Mouse (Mus musculus): ENCODE data around the gene Cfap69.
"Not testable (repeated sequence)": the region's sequence is repeated elsewhere in the genome, so short reads cannot be mapped to it uniquely, and the experiment has no call there.

The Cfap69 gene

GRCm38 (mm10) chr5:5663655-5664370 lies at the start of gene Cfap69:
Gene Cfap69 (minus strand): TSS chr5:5664239.
- in situ Hi-C loops (cut with MboI; ENCODE audit: low sequenced_read_pairs): no loop called here

DNA sequence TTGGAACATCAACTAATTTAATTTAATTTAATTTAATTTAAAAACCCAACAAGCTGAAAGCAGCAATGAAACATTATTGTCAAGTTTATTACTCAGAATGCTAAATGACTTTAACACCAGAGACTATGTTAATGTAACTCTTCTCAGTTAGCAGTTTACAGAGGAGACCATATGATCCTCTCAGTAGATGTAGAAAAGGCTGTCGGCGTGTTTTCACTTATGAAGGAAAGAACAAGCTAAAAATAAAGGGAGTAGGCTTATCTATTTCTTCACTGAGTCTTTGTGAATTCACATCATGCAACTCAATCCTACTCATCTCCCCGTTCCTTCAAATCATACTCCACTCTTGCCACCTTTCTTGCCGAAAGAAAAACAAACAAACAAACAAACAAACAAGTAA lies 47.0 kb upstream of the Cfap69 start:
- in situ Hi-C loops (cut with MboI; ENCODE audit: low sequenced_read_pairs): no loop called here

- in situ Hi-C loops (cut with MboI; ENCODE audit: low sequenced_read_pairs): no loop called here
Observed at GRCm38 (mm10) chr5:5707341-5708278, 43.6 kb upstream of the Cfap69 start.

DNA sequence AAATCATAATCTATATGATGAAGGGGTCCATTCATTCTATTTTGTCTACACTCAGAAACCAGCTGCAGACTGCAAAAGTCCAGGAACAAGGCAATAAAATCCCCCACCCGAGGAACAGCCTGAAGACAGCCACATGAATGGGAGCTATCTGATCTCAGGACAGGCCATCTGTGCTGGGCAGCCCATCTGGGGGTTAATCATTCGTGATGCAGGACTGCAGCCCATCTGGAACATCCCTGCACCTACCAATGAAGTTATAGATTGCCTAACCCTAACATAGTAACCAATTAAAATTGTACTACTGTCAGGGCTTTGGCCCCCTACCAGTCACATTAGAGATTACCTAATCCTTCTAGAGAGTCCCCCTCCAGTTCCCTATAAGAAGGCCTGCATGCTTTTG lies 41.0 kb upstream of the Cfap69 start:
- in situ Hi-C loops (cut with MboI; ENCODE audit: low sequenced_read_pairs): no loop called here

GRCm38 (mm10) chr5:5700386-5700785 lies 36.3 kb upstream of the Cfap69 start:
- in situ Hi-C loops (cut with MboI; ENCODE audit: low sequenced_read_pairs): no loop called here

GRCm38 (mm10) chr5:5698830-5699229 lies 34.8 kb upstream of the Cfap69 start:
- in situ Hi-C loops (cut with MboI; ENCODE audit: low sequenced_read_pairs): no loop called here

GRCm38 (mm10) chr5:5695401-5695942 lies 31.4 kb upstream of the Cfap69 start:
- in situ Hi-C loops (cut with MboI; ENCODE audit: low sequenced_read_pairs): no loop called here

- in situ Hi-C loops (cut with MboI; ENCODE audit: low sequenced_read_pairs): no loop called here
Observed at GRCm38 (mm10) chr5:5693956-5694653, 30.1 kb upstream of the Cfap69 start, which contains the start of gene Steap2. Gene Steap2 (minus strand): TSS chr5:5694578.

DNA sequence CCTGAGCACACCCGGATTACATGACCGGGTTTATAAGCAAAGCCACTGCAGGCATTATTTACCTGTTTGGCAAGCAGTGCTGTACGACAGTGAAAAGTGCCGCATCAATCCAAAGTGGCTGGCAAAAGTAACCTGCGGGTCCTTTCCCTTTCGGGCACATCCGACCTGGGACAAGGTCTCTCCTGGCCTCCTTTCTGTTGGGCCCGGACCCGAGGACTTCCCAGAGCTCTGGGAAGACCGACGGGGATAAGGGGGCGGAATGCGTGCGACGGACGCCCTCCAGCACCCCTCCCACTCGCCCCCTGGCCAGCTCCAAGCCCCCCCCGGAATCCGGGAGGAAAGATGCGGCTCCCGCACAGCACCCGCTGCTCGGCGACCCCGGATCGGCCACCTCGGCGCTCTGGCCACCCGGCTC lies 29.5 kb upstream of the Cfap69 start:
- in situ Hi-C loops (cut with MboI; ENCODE audit: low sequenced_read_pairs): no loop called here

DNA sequence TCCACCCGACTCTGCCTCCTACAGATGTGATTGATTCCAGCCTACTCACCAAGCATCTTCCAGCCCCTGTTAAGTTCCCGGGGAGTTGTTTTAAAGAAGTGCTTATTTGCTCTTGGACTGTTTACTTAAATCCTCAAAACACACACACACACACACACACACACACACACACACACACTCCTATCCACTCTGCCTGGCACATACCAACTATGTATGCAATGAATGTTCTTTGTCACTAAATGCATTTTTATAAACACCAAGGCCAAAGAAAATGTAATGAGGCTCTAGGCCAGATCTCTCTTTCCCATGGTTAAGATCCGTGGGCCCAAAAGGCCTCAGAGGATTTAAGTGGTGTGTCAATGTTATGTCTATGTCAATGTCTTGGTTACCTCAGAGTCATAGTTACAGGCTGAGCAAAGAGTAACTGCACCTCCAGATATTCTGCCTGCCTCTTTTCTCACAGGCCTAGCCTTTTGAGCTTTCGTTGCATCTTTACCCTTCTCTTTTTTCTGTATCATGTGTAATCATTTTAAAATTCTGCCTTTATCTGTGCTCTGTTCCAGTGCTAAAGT lies 28.2 kb upstream of the Cfap69 start:
- in situ Hi-C loops (cut with MboI; ENCODE audit: low sequenced_read_pairs): no loop called here

DNA sequence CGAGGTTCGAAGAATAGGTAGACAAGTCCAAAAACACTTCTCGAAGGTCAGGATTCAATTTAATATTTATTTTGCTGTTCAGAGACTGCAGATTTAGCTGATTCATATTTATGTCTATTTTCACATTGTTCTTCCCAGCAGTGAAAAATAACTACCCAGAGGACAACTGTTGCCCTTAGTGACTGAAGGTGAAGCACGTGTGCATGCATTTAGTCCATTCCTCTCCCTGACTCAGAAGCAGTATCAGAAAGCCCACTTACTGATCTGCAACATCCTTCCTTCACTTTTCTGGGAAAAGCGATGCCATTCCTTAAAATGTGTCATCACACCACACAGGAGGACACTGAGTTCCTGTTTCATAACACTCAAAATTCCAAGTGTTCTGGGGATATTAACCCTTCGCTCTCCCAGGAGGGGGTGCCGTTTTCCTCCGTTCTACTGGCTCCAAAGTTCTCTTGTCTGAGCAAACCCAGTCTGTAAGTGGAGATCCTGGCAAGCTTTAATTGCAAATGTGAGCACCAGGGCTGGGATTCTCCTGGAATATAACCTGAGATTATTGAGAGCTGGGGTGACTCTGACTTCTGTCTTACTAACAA lies 25.0 kb upstream of the Cfap69 start:
- in situ Hi-C loops (cut with MboI; ENCODE audit: low sequenced_read_pairs): no loop called here

DNA sequence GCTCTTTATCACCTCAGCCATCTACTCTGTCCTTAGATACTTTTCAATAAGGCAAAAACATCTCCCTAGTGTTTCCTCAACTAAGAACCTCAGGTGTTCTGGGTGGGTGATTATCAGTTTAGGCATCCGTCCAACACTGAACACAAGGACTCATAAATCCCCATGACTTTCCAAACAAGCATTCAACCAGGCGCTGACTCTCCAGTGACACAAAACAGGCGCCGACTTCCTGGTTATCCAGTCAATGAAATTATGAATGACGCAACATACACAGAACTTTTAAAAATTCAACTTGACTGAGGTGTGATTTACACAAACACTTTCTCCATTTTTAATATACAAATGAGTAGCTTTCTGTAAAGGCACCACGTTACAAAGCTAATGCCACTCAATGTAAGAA lies 24.2 kb upstream of the Cfap69 start:
- in situ Hi-C loops (cut with MboI; ENCODE audit: low sequenced_read_pairs): no loop called here

GRCm38 (mm10) chr5:5686973-5687372 lies 22.9 kb upstream of the Cfap69 start:
- in situ Hi-C loops (cut with MboI; ENCODE audit: low sequenced_read_pairs): no loop called here

DNA sequence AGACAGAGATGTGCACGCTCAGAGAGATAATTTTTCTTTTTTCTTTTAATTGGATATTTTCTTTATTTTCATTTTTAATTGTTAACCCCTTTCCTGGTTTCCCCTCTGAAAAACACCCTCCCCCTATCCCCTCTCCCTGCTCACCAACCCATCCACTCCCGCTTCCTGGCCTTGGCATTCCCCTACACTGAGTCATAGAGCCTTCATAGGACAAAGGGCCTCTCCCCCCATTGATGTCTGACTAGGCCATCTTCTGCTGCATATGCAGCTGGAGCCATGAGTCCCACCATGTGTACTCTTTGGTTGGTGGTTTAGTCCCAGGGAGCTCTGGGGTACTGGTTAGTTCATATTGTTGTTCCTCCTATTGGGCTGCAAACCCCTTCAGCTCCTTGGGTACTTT lies 20.9 kb upstream of the Cfap69 start:
- in situ Hi-C loops (cut with MboI; ENCODE audit: low sequenced_read_pairs): not testable (repeated sequence)

DNA sequence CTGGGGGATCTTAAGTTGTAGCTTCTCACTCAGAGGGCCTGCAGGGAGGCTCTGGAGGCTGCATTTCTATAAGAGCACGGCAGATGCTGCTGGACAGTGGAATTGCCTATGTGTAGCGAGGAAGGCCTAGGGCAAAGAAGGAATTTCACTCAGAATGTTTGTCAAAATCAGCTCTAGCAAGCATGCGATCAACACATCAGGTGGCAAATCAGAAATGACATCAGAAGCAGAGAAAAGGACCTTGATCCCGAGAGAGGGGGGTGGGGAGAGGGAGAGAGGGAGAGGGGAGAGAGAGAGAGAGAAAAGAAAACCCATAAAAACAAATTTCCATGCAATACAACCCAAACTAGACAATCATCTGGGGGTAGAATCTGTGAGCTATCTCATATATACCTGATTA lies 19.3 kb upstream of the Cfap69 start:
- in situ Hi-C loops (cut with MboI; ENCODE audit: low sequenced_read_pairs): no loop called here

- in situ Hi-C loops (cut with MboI; ENCODE audit: low sequenced_read_pairs): no loop called here
Observed at GRCm38 (mm10) chr5:5679459-5679858, 15.4 kb upstream of the Cfap69 start.

DNA sequence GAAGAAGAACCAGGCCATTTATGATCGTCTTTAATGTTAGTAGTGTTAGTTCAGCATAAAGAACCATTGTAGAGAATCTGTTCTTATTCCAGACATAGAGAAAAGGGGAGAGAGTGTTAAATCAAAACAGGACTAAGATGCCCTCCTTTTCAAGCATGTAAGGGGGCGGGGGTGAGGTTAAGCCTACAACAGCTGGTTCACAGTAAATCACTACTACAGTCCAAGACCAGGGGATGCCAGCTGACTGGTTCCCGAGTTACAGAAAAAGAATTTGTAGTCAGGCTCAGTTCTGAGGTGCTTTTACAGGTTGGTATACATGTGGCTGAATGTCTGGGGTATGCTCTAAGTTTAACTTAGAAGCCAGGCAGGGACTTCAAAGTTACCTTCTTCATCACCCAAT lies 12.0 kb upstream of the Cfap69 start:
- in situ Hi-C loops (cut with MboI; ENCODE audit: low sequenced_read_pairs): no loop called here

- in situ Hi-C loops (cut with MboI; ENCODE audit: low sequenced_read_pairs): no loop called here
Observed at GRCm38 (mm10) chr5:5668920-5669319, 4.9 kb upstream of the Cfap69 start.

DNA sequence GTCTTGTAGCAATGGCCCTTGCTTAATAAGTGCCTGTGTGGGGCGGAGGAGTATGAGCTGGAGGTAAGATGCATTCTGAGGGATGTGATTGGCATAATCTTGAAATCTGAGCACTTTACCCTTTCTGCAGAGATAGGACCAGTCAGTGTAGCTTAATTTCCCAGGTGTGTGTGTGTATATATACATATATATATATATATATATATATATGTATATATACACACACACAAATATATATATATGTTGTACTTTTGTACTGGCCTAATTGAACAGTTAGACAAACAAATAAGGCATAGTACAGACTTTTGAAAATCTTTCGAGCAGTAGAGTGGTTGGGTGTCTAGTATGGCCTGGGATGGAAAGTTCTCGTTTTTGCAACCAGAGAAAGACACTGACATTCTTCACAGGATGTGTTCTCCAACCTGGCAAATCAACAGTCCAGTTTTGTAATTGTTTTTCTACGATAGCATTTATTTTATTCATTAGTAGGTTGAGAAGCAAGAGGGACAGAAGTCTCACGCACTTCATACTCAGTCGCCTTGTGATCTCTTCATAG lies 410 bp upstream of the Cfap69 start:
- in situ Hi-C loops (cut with MboI; ENCODE audit: low sequenced_read_pairs): no loop called here

- in situ Hi-C loops (cut with MboI; ENCODE audit: low sequenced_read_pairs): no loop called here
Observed at GRCm38 (mm10) chr5:5663057-5663456, 982 bp downstream of the Cfap69 start.

Measured in CH12F3 (cell line).